Mouse (Mus musculus) brain, embryonic 14.5 days (tissue): ENCODE data around the gene Anp32e.

Source experiments
- CTCF ChIP-seq: fragments of 200-500 bp; IDR thresholded peaks from 2 replicates; pipeline ENCODE4 v1.5.1; 2012; ENCODE audit warnings: inconsistent platforms, mild to moderate bottlenecking, moderate library complexity, borderline replicate concordance; ENCODE audit not compliant: insufficient read depth, insufficient read length; ENCODE audit errors: extremely low read depth
- POLR2A ChIP-seq: fragments of 200-500 bp; IDR thresholded peaks from 2 replicates; pipeline ENCODE4 v1.6.1; 2012; ENCODE audit warnings: mild to moderate bottlenecking, inconsistent platforms, borderline replicate concordance; ENCODE audit not compliant: poor library complexity, insufficient read depth, insufficient read length, severe bottlenecking; ENCODE audit errors: extremely low read depth

GRCm38 (mm10) chr3:95931471-95931870, 2.4 kb downstream of the Anp32e start:
- TF ChIP-seq POLR2A, result no peak
- TF ChIP-seq CTCF, result no peak
